Mouse (Mus musculus) stomach, embryonic 14.5 days (tissue): Measurements from ENCODE around the gene Fam83c. TPM values are rescaled to one million over a fixed set of nuclear protein-coding genes. Genes with fewer than 3 reads are reported as not detected.
A peak's percentile ranks its signal among the peaks of the same experiment; 100 is the strongest.

Experiments
- ATAC-seq: fragments of 200-750 bp; cut with Nextera tagmentation; 2 replicates; pipeline ENCODE4 v1.8.0; 2017; ENCODE audit warnings: low read depth, moderate TSS enrichment; ENCODE audit not compliant: insufficient number of reproducible peaks, insufficient read depth, low FRiP score
- H3K27ac ChIP-seq: fragments of 300-500 bp; sonication (generic); 2 replicates; pipeline ENCODE4 v1.5.1; 2014; ENCODE audit warnings: mild to moderate bottlenecking, low read length, moderate library complexity, mixed read lengths
- H3K27me3 ChIP-seq: fragments of 300-500 bp; sonication (generic); 2 replicates; pipeline ENCODE4 v1.6.1; 2014; ENCODE audit warnings: low read length, control low read depth, mixed read lengths; ENCODE audit not compliant: control insufficient read depth, insufficient read depth
- H3K36me3 ChIP-seq: fragments of 300-500 bp; sonication (generic); 2 replicates; pipeline ENCODE4 v1.6.1; 2014; ENCODE audit warnings: mild to moderate bottlenecking, control low read depth, low read length, moderate library complexity, mixed read lengths; ENCODE audit not compliant: control insufficient read depth, insufficient read depth
- H3K4me1 ChIP-seq: fragments of 300-500 bp; sonication (generic); 2 replicates; pipeline ENCODE4 v1.6.1; 2014; ENCODE audit warnings: low read length, control low read depth, mixed read lengths; ENCODE audit not compliant: control insufficient read depth, insufficient read depth
- H3K4me2 ChIP-seq: fragments of 300-500 bp; sonication (generic); replicated peaks from 2 replicates; pipeline ENCODE4 v1.6.1; 2014; ENCODE audit warnings: low read depth, low read length, control low read depth
- H3K4me3 ChIP-seq: fragments of 300-500 bp; sonication (generic); 2 replicates; pipeline ENCODE4 v1.5.1; 2014; ENCODE audit warnings: low read depth, low read length, control low read depth
- H3K9ac ChIP-seq: fragments of 300-500 bp; sonication (generic); replicated peaks from 2 replicates; pipeline ENCODE4 v1.6.1; 2014; ENCODE audit warnings: low read depth, mild to moderate bottlenecking, control low read depth, low read length, moderate library complexity, mixed read lengths
- H3K9me3 ChIP-seq: fragments of 300-500 bp; sonication (generic); 2 replicates; pipeline ENCODE4 v1.6.1; 2016; ENCODE audit warnings: low read depth, low read length, control low read depth; ENCODE audit not compliant: control insufficient read depth
- WGBS: fragments of 180-500 bp; shearing (Covaris S2); extraction: QIAGEN DNeasy Blood & Tissue Kit; methylation state at CpG from one replicate; pipeline ENCODE4 v1.1.7; 2014; 5-methylcytosine and 5-hydroxymethylcytosine counted together
- polyA plus RNA-seq: library from polyadenylated mRNA; unstranded; fragments of >200 nt; fragmentation: Nextera tagmentation; extraction: Ambion mirVana; gene quantifications from 2 replicates; pipeline ENCODE4 v1.2.1, GENCODE M21; 2014

Fam83c gene
- polyA plus RNA-seq, 1 experiment from 2014 or later: 2.3 TPM

GRCm38 (mm10) chr2:155863301-155863867 lies 28.7 kb upstream of the Fam83c start:
- no peak for ATAC-seq
- peaks cover 5% of the 10 kb centered on the region; the same call in 1 of the 2 replicates for H3K4me1 ChIP-seq
- H3K36me3 ChIP-seq: no peaks in the 10 kb centered on the region; the same call in 1 of the 2 replicates
- H3K9me3 ChIP-seq: no peaks in the 10 kb centered on the region
- WGBS: 44% methylated on average over 11 of the region's 11 CpGs
- H3K27me3 ChIP-seq: no peaks in the 10 kb centered on the region
- no peak overlapping the region for H3K4me2 ChIP-seq
- no peak overlapping the region for H3K27ac ChIP-seq
- no peak overlapping the region for H3K9ac ChIP-seq
- H3K4me3 ChIP-seq: no peak overlapping the region

DNA sequence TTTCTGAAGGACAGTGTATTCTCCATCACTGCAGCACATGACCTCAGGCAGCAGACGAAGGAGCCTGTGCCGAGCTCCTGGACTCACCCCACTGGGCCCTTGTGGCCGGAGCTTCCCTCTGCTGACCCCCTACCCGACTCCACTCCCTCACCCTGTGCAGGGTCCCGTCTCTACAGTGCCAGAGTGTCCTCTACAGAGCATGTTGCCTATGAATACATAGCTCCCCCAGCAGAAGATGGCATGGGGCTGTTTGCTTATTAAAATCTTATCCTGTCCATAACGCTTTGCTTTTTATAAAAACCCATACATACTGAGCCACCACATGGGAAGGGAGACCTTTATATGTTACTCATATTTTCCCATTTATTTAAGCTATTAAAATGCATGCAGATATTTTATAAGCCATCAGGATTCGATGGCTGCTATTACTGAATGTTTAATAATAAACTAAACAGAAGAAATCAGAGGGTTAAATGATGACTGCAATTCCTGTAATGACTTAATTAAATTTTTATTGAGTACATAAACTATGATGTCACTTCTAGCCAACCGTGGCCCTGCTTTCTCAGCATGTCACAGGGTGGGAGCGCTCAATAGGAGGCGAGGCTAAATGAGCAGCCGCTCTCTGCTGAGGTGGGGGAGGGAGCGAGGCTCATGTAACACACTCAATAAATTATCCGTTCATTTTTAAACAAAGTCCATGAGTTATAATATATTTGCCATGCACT lies 28.1 kb upstream of the Fam83c start:
- no peak overlapping the region for H3K27ac ChIP-seq
- peaks cover 5% of the 10 kb centered on the region; the same call in 1 of the 2 replicates for H3K4me1 ChIP-seq
- WGBS: 53% methylated on average over 13 of the region's 13 CpGs
- H3K4me3 ChIP-seq: no peak overlapping the region
- no peak overlapping the region for H3K9ac ChIP-seq
- no peak overlapping the region for H3K4me2 ChIP-seq
- ATAC-seq: peak; percentile 63; the same call in 1 of the 2 replicates
- H3K9me3 ChIP-seq: no peaks in the 10 kb centered on the region
- no peaks in the 10 kb centered on the region for H3K27me3 ChIP-seq
- H3K36me3 ChIP-seq: peaks cover 3% of the 10 kb centered on the region; the same call in 1 of the 2 replicates

DNA sequence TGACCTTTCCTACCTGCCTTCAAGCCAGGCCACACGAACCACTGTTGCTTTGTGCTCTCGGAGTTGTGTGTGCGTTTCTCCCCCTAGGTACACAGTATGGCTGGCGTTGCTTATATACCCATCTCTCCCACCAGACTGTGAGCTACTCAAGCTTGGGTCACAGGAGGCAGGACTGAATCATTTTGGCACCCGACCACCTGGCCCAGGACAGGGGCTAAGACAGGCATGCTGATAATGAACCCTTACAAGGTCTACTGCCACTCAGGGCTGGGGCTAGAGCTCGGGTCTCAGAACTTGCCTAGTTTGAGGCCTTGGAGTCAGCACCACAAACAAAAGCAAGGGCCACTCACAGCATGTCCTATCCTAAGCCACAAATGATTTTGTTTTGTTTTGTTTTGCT lies 26.9 kb upstream of the Fam83c start:
- no peak overlapping the region for H3K9ac ChIP-seq
- H3K27me3 ChIP-seq: no peaks in the 10 kb centered on the region
- H3K4me3 ChIP-seq: no peak overlapping the region
- 87% methylated on average over 6 of the region's 6 CpGs for WGBS
- peaks cover 5% of the 10 kb centered on the region; the same call in 1 of the 2 replicates for H3K4me1 ChIP-seq
- ATAC-seq: no peak
- no peaks in the 10 kb centered on the region for H3K9me3 ChIP-seq
- peaks cover 5% of the 10 kb centered on the region; the same call in 1 of the 2 replicates for H3K36me3 ChIP-seq
- H3K4me2 ChIP-seq: no peak overlapping the region
- H3K27ac ChIP-seq: no peak overlapping the region

GRCm38 (mm10) chr2:155860102-155860501 lies 25.4 kb upstream of the Fam83c start:
- H3K27ac ChIP-seq: no peak overlapping the region
- no peaks in the 10 kb centered on the region for H3K27me3 ChIP-seq
- H3K9me3 ChIP-seq: no peaks in the 10 kb centered on the region
- no peak overlapping the region for H3K4me2 ChIP-seq
- H3K4me1 ChIP-seq: peaks cover 5% of the 10 kb centered on the region; the same call in 1 of the 2 replicates
- no peak overlapping the region for H3K4me3 ChIP-seq
- no peak overlapping the region for H3K9ac ChIP-seq
- H3K36me3 ChIP-seq: peaks cover 5% of the 10 kb centered on the region; the same call in 1 of the 2 replicates
- ATAC-seq: no peak
- WGBS: 88% methylated on average over 7 of the region's 7 CpGs

DNA sequence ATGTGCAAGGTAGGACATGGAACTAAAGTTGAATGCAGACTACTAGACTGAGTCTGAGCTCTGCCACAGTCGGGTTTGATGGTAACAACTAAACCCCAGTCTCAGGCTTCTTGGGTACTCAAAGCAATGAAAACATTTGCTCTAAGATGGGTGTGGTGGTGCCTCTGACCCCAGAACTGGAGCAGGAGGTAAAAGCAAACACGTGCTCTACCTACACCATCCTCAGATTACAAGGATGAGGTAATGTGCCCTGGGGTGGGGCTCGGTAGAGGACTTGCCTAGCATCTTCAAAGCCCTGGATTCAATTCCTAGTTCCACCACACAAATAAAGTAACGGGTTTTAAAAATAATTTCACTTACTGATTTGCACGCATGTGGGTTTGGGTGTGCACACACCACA lies 17.9 kb upstream of the Fam83c start:
- no peak; the same call in 1 of the 2 replicates for ATAC-seq
- Histone ChIP-seq H3K9ac (no peak overlapping the region), H3K27me3 (no peaks in the 10 kb centered on the region), H3K4me3 (no peak overlapping the region), H3K27ac (no peak overlapping the region), H3K9me3 (no peaks in the 10 kb centered on the region), H3K36me3 (peaks cover 14% of the 10 kb centered on the region; the same call in 1 of the 2 replicates), H3K4me1 (no peaks in the 10 kb centered on the region), H3K4me2 (no peak overlapping the region)
- 83% methylated on average over 5 of the region's 5 CpGs for WGBS

- 84% methylated on average over 7 of the region's 7 CpGs for WGBS
- Histone ChIP-seq H3K4me2 (no peak overlapping the region), H3K4me1 (no peaks in the 10 kb centered on the region), H3K27ac (no peak overlapping the region), H3K4me3 (no peak overlapping the region), H3K36me3 (peaks cover 20% of the 10 kb centered on the region), H3K9me3 (no peaks in the 10 kb centered on the region), H3K9ac (no peak overlapping the region), H3K27me3 (no peaks in the 10 kb centered on the region)
- no peak for ATAC-seq
These were observed 15.5 kb upstream of the Fam83c start for GRCm38 (mm10) chr2:155850120-155850519.

GRCm38 (mm10) chr2:155849464-155849863 lies 14.8 kb upstream of the Fam83c start:
- WGBS: 65% methylated on average over 7 of the region's 7 CpGs
- H3K4me1 ChIP-seq: no peaks in the 10 kb centered on the region
- no peak for ATAC-seq
- H3K9me3 ChIP-seq: no peaks in the 10 kb centered on the region
- H3K36me3 ChIP-seq: peaks cover 20% of the 10 kb centered on the region
- no peak overlapping the region for H3K4me3 ChIP-seq
- H3K4me2 ChIP-seq: no peak overlapping the region
- H3K9ac ChIP-seq: no peak overlapping the region
- H3K27ac ChIP-seq: no peak overlapping the region
- no peaks in the 10 kb centered on the region for H3K27me3 ChIP-seq

DNA sequence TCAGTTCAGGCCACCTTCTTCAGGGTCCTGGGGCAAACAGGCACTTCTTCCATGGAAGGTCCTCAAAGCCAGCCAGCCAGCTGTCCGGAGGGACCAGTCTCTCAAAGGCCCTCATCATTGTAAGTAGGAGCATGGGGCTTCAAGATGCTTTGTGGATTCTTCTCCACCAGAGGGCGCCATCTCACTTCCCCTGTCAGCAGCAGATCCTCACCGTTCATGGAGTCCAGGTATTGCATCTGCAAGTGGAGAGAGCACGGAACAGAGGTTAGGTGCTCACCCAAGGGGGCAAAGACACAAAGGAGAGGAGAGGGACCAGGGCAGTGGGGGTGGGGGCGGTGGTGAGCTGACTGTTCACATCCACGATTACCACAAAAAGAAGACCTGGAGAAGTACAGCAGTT lies 13.6 kb upstream of the Fam83c start:
- Histone ChIP-seq H3K4me3 (no peak overlapping the region), H3K9me3 (no peaks in the 10 kb centered on the region), H3K4me2 (no peak overlapping the region), H3K27me3 (no peaks in the 10 kb centered on the region), H3K9ac (no peak overlapping the region), H3K27ac (no peak overlapping the region), H3K4me1 (no peaks in the 10 kb centered on the region), H3K36me3 (peaks cover 20% of the 10 kb centered on the region)
- ATAC-seq: no peak
- WGBS: 23% methylated on average over 6 of the region's 6 CpGs
